In genomic region chr2:45169429-45170070, GRCm38 (mm10) we compare ENCODE assay signal across 11 mouse cellular contexts. TPM values are rescaled to one million over a fixed set of nuclear protein-coding genes. Genes with fewer than 3 reads are reported as not detected.
A peak's percentile ranks its signal among the peaks of the same experiment; 100 is the strongest.
DNase-seq lines count a peak whose midpoint lies in the region; ATAC-seq and TF ChIP-seq lines count a peak whose summit lies in the region.
"Had no signal": no experiment of that assay in that cellular context is flagged by ENCODE, and none has a peak within 500 bp of the region (broad histone marks: within the 10 kb centered on the region; RNA-seq: fewer than 3 reads in every experiment).

No protein-coding gene starts in this region.

- H3K9ac ChIP-seq in forebrain, postnatal 0 days, result no peak overlapping the region
- no peak overlapping the region for H3K9ac ChIP-seq in midbrain, postnatal 0 days (replicated peaks; ENCODE audit: low read length, poor library complexity, severe bottlenecking)
- H3K9ac ChIP-seq: embryonic facial prominence, embryonic 15.5 days had no signal

- H3K36me3 ChIP-seq in forebrain, embryonic 10.5 days (replicated peaks), result no peaks in the 10 kb centered on the region
- H3K36me3 ChIP-seq in forebrain, postnatal 0 days (ENCODE audit: insufficient read depth), result no peaks in the 10 kb centered on the region
- no peaks in the 10 kb centered on the region for H3K36me3 ChIP-seq in midbrain, embryonic 10.5 days
- no peaks in the 10 kb centered on the region for H3K36me3 ChIP-seq in midbrain, postnatal 0 days (ENCODE audit: insufficient read depth, low read length)
- H3K36me3 ChIP-seq: embryonic facial prominence, embryonic 15.5 days had no signal

- H3K9me3 ChIP-seq in forebrain, embryonic 10.5 days, result no peaks in the 10 kb centered on the region
- H3K9me3 ChIP-seq in forebrain, postnatal 0 days (ENCODE audit: low read length), result no peaks in the 10 kb centered on the region
- H3K9me3 ChIP-seq in midbrain, embryonic 10.5 days (replicated peaks), result no peaks in the 10 kb centered on the region
- no peaks in the 10 kb centered on the region for H3K9me3 ChIP-seq in midbrain, postnatal 0 days (ENCODE audit: low read length)
- H3K9me3 ChIP-seq: embryonic facial prominence, embryonic 15.5 days had no signal

- H3K4me3 ChIP-seq in forebrain, embryonic 10.5 days, result peak overlapping the region; percentile 16; the same call in 1 of the 2 replicates
- H3K4me3 ChIP-seq in forebrain, postnatal 0 days (ENCODE audit: low read depth, low read length), result no peak overlapping the region
- no peak overlapping the region for H3K4me3 ChIP-seq in midbrain, embryonic 10.5 days
- H3K4me3 ChIP-seq in midbrain, postnatal 0 days (ENCODE audit: low read depth, low read length), result no peak overlapping the region
- H3K4me3 ChIP-seq: embryonic facial prominence, embryonic 15.5 days had no signal

- no peak for TF ChIP-seq CTCF in forebrain, postnatal 0 days (IDR thresholded peaks at IDR 0.05; ENCODE audit: low read depth)
- TF ChIP-seq CTCF in midbrain, postnatal 0 days (IDR thresholded peaks at IDR 0.05), result no peak

- H3K4me1 ChIP-seq in forebrain, embryonic 10.5 days, result peaks cover 57% of the 10 kb centered on the region
- no peaks in the 10 kb centered on the region for H3K4me1 ChIP-seq in forebrain, postnatal 0 days (ENCODE audit: insufficient read depth)
- peaks cover 47% of the 10 kb centered on the region for H3K4me1 ChIP-seq in midbrain, embryonic 10.5 days
- no peaks in the 10 kb centered on the region for H3K4me1 ChIP-seq in midbrain, postnatal 0 days (ENCODE audit: insufficient read depth, low read length)
- H3K4me1 ChIP-seq: embryonic facial prominence, embryonic 15.5 days had no signal

- 27% methylated on average over 9 of the region's 9 CpGs for WGBS in forebrain, embryonic 10.5 days
- WGBS in forebrain, postnatal 0 days, result 24% methylated on average over 9 of the region's 9 CpGs
- 33% methylated on average over 9 of the region's 9 CpGs for WGBS in midbrain, embryonic 10.5 days
- 34% methylated on average over 9 of the region's 9 CpGs for WGBS in midbrain, postnatal 0 days

- DNase-seq in forebrain, embryonic 10.5 days (ENCODE audit: extremely low spot score, low spot score), result no peak
- no peak for DNase-seq in forebrain, postnatal 0 days
- no peak for DNase-seq in midbrain, embryonic 10.5 days (ENCODE audit: low spot score)
- DNase-seq in midbrain, postnatal 0 days (ENCODE audit: low spot score), result no peak
- peak; percentile 27 for DNase-seq in retina, postnatal 7 days (ENCODE audit: low read depth, low spot score)
- no peak for DNase-seq in testis, postnatal 14 days (ENCODE audit: low spot score)
- no peak for DNase-seq in spleen, postnatal 4 days (ENCODE audit: low spot score in 2 of 2)
- DNase-seq: cerebellum, adult 2 months; thymus, postnatal 25 days had no signal

- no peak for ATAC-seq in forebrain, postnatal 0 days
- ATAC-seq in midbrain, postnatal 0 days (ENCODE audit: low FRiP score), result no peak
- ATAC-seq in megakaryocyte progenitor cell, adult 5-6 weeks (replicated peaks; ENCODE audit: poor library complexity), result peak; percentile 27

- peaks cover 7% of the 10 kb centered on the region; the same call in 1 of the 2 replicates for H3K27me3 ChIP-seq in forebrain, embryonic 10.5 days (ENCODE audit: poor library complexity, severe bottlenecking)
- H3K27me3 ChIP-seq in forebrain, postnatal 0 days (ENCODE audit: insufficient read depth, low read length), result no peaks in the 10 kb centered on the region
- H3K27me3 ChIP-seq in midbrain, embryonic 10.5 days (ENCODE audit: low read depth, poor library complexity, severe bottlenecking), result no peaks in the 10 kb centered on the region
- no peaks in the 10 kb centered on the region for H3K27me3 ChIP-seq in midbrain, postnatal 0 days (ENCODE audit: insufficient read depth, low read length)
- H3K27me3 ChIP-seq: embryonic facial prominence, embryonic 15.5 days had no signal

- no peak overlapping the region for H3K4me2 ChIP-seq in forebrain, postnatal 0 days (ENCODE audit: low read depth)
- H3K4me2 ChIP-seq in midbrain, postnatal 0 days (ENCODE audit: low read depth, low read length, poor library complexity, severe bottlenecking), result no peak overlapping the region
- H3K4me2 ChIP-seq: embryonic facial prominence, embryonic 15.5 days had no signal

- H3K27ac ChIP-seq in forebrain, embryonic 10.5 days, result peak overlapping the region; percentile 63
- no peak overlapping the region for H3K27ac ChIP-seq in forebrain, postnatal 0 days (ENCODE audit: low read depth, low read length)
- H3K27ac ChIP-seq in midbrain, embryonic 10.5 days (replicated peaks), result peak overlapping the region; percentile 43; the same call in 1 of the 2 replicates
- H3K27ac ChIP-seq in midbrain, postnatal 0 days (ENCODE audit: low read depth, low read length), result no peak overlapping the region
- H3K27ac ChIP-seq: embryonic facial prominence, embryonic 15.5 days had no signal

RNA-seq across cellular contexts. Expression of gene Zeb2, which starts 52.4 kb away (rescaled TPM):
- polyA plus RNA-seq in forebrain, embryonic 10.5 days (2016; fragmentation: Nextera tagmentation; extraction: Ambion mirVana), result 30.2 and 30.4 TPM in 2 replicates
- total RNA-seq in forebrain, postnatal 0 days (2014; rRNA removed), result 150 and 186 TPM in 2 replicates
- polyA plus RNA-seq in forebrain, postnatal 0 days (2015; fragmentation: Nextera tagmentation; extraction: Ambion mirVana), result 47.7 and 50.6 TPM in 2 replicates
- polyA plus RNA-seq in midbrain, embryonic 10.5 days (2016; fragmentation: Nextera tagmentation; extraction: Ambion mirVana), result 48.7 and 60.6 TPM in 2 replicates
- total RNA-seq in midbrain, postnatal 0 days (2014; rRNA removed), result 39.6 and 48.1 TPM in 2 replicates
- polyA plus RNA-seq in midbrain, postnatal 0 days (2015; fragmentation: Nextera tagmentation; extraction: Ambion mirVana), result 13.4 and 15.3 TPM in 2 replicates
- 188 and 189 TPM in 2 replicates for total RNA-seq in megakaryocyte progenitor cell, adult 5-6 weeks (2015)
- total RNA-seq in megakaryocyte progenitor cell, adult 5-6 weeks (2017), result 138 and 151 TPM in 2 replicates

Comparison
In these comparisons a context has a peak if more than half of its experiments do, and no peak if none do; other contexts are left out.
1. H3K27ac ChIP-seq: peak in forebrain, embryonic 10.5 days (single experiment) and midbrain, embryonic 10.5 days (single experiment); none in forebrain, postnatal 0 days (single experiment) and midbrain, postnatal 0 days (single experiment).